Mouse (Mus musculus) heart, embryonic 16.5 days (tissue): ENCODE data around the gene Plvap. TPM values are rescaled to one million over a fixed set of nuclear protein-coding genes. Genes with fewer than 3 reads are reported as not detected.

Experiments
- polyA plus RNA-seq: library from polyadenylated mRNA; unstranded; fragments of >200 nt; fragmentation: Nextera tagmentation; extraction: Ambion mirVana; gene quantifications from 2 replicates; pipeline ENCODE4 v1.2.1, GENCODE M21; 2015

Gene Plvap
- polyA plus RNA-seq, 1 experiment from 2014 or later: 106 TPM

Other genes with a start within 250 kb of the Plvap start
- 12.6 and 16.6 TPM in 2 replicates for gene Myo9b, start 239.0 kb downstream of the Plvap start, polyA plus RNA-seq
- gene Haus8, start 238.8 kb downstream of the Plvap start, polyA plus RNA-seq: 125 and 130 TPM in 2 replicates
- gene Use1, start 144.9 kb downstream of the Plvap start, polyA plus RNA-seq: 77.2 and 82.0 TPM in 2 replicates
- 5.7 and 6.2 TPM in 2 replicates for gene Ocel1, start 140.5 kb downstream of the Plvap start, polyA plus RNA-seq
- 38.1 and 43.0 TPM in 2 replicates for gene Nr2f6, start 129.8 kb downstream of the Plvap start, polyA plus RNA-seq
- gene Ushbp1, start 116.0 kb downstream of the Plvap start, polyA plus RNA-seq: 20.6 and 24.4 TPM in 2 replicates
- gene Babam1, start 114.9 kb downstream of the Plvap start, polyA plus RNA-seq: 86.4 and 88.8 TPM in 2 replicates
- 32.9 and 33.8 TPM in 2 replicates for gene Ankle1, start 105.7 kb downstream of the Plvap start, polyA plus RNA-seq
- 41.7 and 48.7 TPM in 2 replicates for gene Abhd8, start 48.1 kb downstream of the Plvap start, polyA plus RNA-seq
- gene Mrpl34, start 46.8 kb downstream of the Plvap start, polyA plus RNA-seq: 175 and 192 TPM in 2 replicates
- gene Dda1, start 42.6 kb downstream of the Plvap start, polyA plus RNA-seq: 78.2 and 83.7 TPM in 2 replicates
- gene Ano8, start 25.8 kb downstream of the Plvap start, polyA plus RNA-seq: 0.37 and 0.76 TPM in 2 replicates
- 12.3 and 12.5 TPM in 2 replicates for gene Gtpbp3, start 23.6 kb downstream of the Plvap start, polyA plus RNA-seq
- gene Ccdc194, start 14.0 kb upstream of the Plvap start, polyA plus RNA-seq: 0.29 and 0.54 TPM in 2 replicates
- gene Bst2, start 25.7 kb upstream of the Plvap start, polyA plus RNA-seq: 36.6 and 46.5 TPM in 2 replicates
- 60.3 and 65.8 TPM in 2 replicates for gene Mvb12a, start 31.2 kb upstream of the Plvap start, polyA plus RNA-seq
- 0.99 and 1.4 TPM in 2 replicates for gene Tmem221, start 47.1 kb upstream of the Plvap start, polyA plus RNA-seq
- gene Nxnl1, start 54.8 kb upstream of the Plvap start, polyA plus RNA-seq: 0.06 and 0.18 TPM in 2 replicates
- 25.1 and 26.2 TPM in 2 replicates for gene Slc27a1, start 57.1 kb upstream of the Plvap start, polyA plus RNA-seq
- gene Pgls, start 80.4 kb upstream of the Plvap start, polyA plus RNA-seq: 188 and 205 TPM in 2 replicates
- gene Fam129c, start 85.9 kb upstream of the Plvap start, polyA plus RNA-seq: 3.9 and 4.4 TPM in 2 replicates
- 54.4 and 56.0 TPM in 2 replicates for gene Colgalt1, start 99.2 kb upstream of the Plvap start, polyA plus RNA-seq
- gene Unc13a, start 160.0 kb upstream of the Plvap start, polyA plus RNA-seq: 0.47 and 0.72 TPM in 2 replicates
- 9.9 and 11.3 TPM in 2 replicates for gene Jak3, start 164.5 kb upstream of the Plvap start, polyA plus RNA-seq
- 2.1 and 3.4 TPM in 2 replicates for gene Insl3, start 177.5 kb upstream of the Plvap start, polyA plus RNA-seq
- 4.0 and 4.3 TPM in 2 replicates for gene B3gnt3, start 190.0 kb upstream of the Plvap start, polyA plus RNA-seq
- 7.6 and 20.4 TPM in 2 replicates for gene Fcho1, start 214.0 kb upstream of the Plvap start, polyA plus RNA-seq